Mouse (Mus musculus) retina, postnatal 7 days (tissue): ENCODE results near the gene Ptpre.
"Not testable (repeated sequence)": the region's sequence is repeated elsewhere in the genome, so short reads cannot be mapped to it uniquely, and the experiment has no call there.

Source experiments
- DNase-seq: peaks from one replicate; pipeline ENCODE4 v3.0.0-alpha.2; 2012; ENCODE audit warnings: low read depth, low spot score

Gene Ptpre

GRCm38 (mm10) chr7:135689396-135689795, 152.1 kb downstream of the Ptpre start:
- DNase-seq: no peak

GRCm38 (mm10) chr7:135691941-135692340, 154.7 kb downstream of the Ptpre start:
- no peak for DNase-seq

- no peak for DNase-seq
Measured at GRCm38 (mm10) chr7:135694130-135694529, 156.8 kb downstream of the Ptpre start.

GRCm38 (mm10) chr7:135694796-135695195, 157.5 kb downstream of the Ptpre start:
- DNase-seq: no peak

- DNase-seq: no peak
Measured at GRCm38 (mm10) chr7:135696127-135696526, 158.8 kb downstream of the Ptpre start.

GRCm38 (mm10) chr7:135697021-135697740, 159.9 kb downstream of the Ptpre start:
- DNase-seq: not testable (repeated sequence)

GRCm38 (mm10) chr7:135698362-135698761, 161.1 kb downstream of the Ptpre start:
- no peak for DNase-seq

GRCm38 (mm10) chr7:135699351-135699750, 162.1 kb downstream of the Ptpre start:
- DNase-seq: not testable (repeated sequence)

- DNase-seq: no peak
Measured at GRCm38 (mm10) chr7:135703600-135704148, 166.4 kb downstream of the Ptpre start.

- no peak for DNase-seq
Measured at GRCm38 (mm10) chr7:135704251-135704650, 167.0 kb downstream of the Ptpre start.

GRCm38 (mm10) chr7:135705083-135705482, 167.8 kb downstream of the Ptpre start:
- no peak for DNase-seq

- no peak for DNase-seq
Measured at GRCm38 (mm10) chr7:135705753-135706152, 168.5 kb downstream of the Ptpre start.

- DNase-seq: no peak
Measured at GRCm38 (mm10) chr7:135710702-135711101, 173.4 kb downstream of the Ptpre start.

GRCm38 (mm10) chr7:135712534-135712933, 175.3 kb downstream of the Ptpre start:
- DNase-seq: no peak

GRCm38 (mm10) chr7:135713326-135713725, 176.0 kb downstream of the Ptpre start:
- no peak for DNase-seq

- no peak for DNase-seq
Measured at GRCm38 (mm10) chr7:135715166-135715565, 177.9 kb downstream of the Ptpre start.

GRCm38 (mm10) chr7:135715642-135716444, 178.6 kb downstream of the Ptpre start, which contains the start of gene Mki67:
TSS of gene Mki67 (minus strand) at chr7:135716361.
- no peak for DNase-seq

- DNase-seq: peak; percentile 85
Measured at GRCm38 (mm10) chr7:135716445-135716877, 179.2 kb downstream of the Ptpre start.

- DNase-seq: no peak
Measured at GRCm38 (mm10) chr7:135716968-135717557, 179.8 kb downstream of the Ptpre start.

GRCm38 (mm10) chr7:135721436-135721992, 184.2 kb downstream of the Ptpre start:
- no peak for DNase-seq

- DNase-seq: no peak
Measured at GRCm38 (mm10) chr7:135722011-135722838, 184.9 kb downstream of the Ptpre start.
